Mouse (Mus musculus): Measurements from ENCODE around the gene Kif16b. TPM values are rescaled to one million over a fixed set of nuclear protein-coding genes. Genes with fewer than 3 reads are reported as not detected.

The Kif16b gene
- polyA plus RNA-seq, 1 experiment from 2014 or later, result 6.7 TPM

DNA sequence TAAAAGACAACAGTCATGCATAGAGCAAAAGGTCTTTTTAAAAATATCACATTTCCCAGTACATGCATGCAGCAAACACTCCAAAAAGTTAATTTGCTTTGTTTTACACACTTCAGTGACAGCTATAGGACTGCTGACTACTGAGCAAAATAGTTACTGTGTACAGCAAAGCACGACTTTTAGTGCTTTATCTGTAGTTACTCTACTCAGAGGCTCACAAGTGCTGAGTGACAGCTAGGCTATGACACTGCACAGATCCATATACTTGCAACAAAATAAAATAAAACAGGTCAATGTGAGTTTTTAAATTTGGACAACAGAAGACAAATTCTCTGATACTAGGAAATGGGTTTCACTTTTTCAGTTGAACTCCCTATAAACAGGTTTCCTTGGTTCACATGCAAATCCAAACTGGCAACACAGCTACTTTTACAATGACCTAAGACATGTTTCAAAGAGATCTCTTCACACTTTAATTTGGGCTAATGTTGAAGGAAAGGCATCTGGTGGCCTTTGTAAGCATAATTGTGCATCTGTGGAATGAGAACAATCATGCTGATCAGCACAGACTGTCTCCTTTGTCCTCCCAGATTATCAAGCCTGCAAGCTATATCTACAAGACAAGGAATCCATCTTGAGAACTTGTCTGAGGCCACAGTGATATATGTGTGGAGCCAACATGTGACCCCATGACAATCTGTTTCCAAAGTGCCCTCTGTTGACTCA is 186.0 kb downstream of the Kif16b start:
- no peaks in the 10 kb centered on the region for H3K4me1 ChIP-seq (replicated peaks; ENCODE audit: control insufficient read depth, insufficient read depth, low read length)
- no peak for ATAC-seq (replicated peaks; ENCODE audit: low FRiP score)
- no peak overlapping the region for H3K4me3 ChIP-seq (ENCODE audit: low read depth, low read length)
- no peak for DNase-seq (ENCODE audit: low spot score)
- H3K36me3 ChIP-seq (ENCODE audit: control insufficient read depth, insufficient read depth, low read length), result no peaks in the 10 kb centered on the region; the same call in 1 of the 2 replicates
- H3K4me2 ChIP-seq, result no peak overlapping the region
- no peak overlapping the region for H3K9ac ChIP-seq (ENCODE audit: low read depth, low read length)
- H3K9me3 ChIP-seq (ENCODE audit: control insufficient read depth, low read length), result no peaks in the 10 kb centered on the region
- H3K27me3 ChIP-seq (replicated peaks; ENCODE audit: control insufficient read depth, insufficient read depth, low read length), result no peaks in the 10 kb centered on the region
- no peak overlapping the region for H3K27ac ChIP-seq (ENCODE audit: low read depth, low read length)
- WGBS, result 42% methylated on average over 1 of the region's 1 CpGs

DNA sequence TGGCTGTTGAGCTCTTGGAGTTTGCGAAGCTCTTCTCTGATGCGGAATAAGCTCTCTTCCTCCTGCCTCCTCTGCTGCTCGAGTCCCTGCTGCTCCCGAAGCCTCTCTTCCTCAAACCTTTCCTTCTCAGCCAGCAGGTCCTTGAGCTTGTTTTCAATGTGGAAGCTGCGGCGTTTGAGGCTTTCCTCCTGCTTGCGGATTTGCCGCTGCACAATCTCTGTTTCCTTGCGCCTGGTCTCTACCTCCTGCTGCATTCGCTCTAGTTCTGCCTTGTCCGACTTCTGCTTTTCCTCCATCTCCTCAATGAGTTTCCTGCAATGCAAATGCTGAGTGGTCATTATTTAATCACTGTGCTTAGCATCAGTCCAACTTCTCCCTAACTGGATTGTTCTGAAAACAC is 188.6 kb downstream of the Kif16b start:
- no peak for ATAC-seq (replicated peaks; ENCODE audit: low FRiP score)
- H3K9ac ChIP-seq (ENCODE audit: low read depth, low read length), result no peak overlapping the region
- H3K36me3 ChIP-seq (ENCODE audit: control insufficient read depth, insufficient read depth, low read length), result no peaks in the 10 kb centered on the region; the same call in 1 of the 2 replicates
- H3K9me3 ChIP-seq (ENCODE audit: control insufficient read depth, low read length), result no peaks in the 10 kb centered on the region
- WGBS, result 85% methylated on average over 11 of the region's 11 CpGs
- H3K4me3 ChIP-seq (ENCODE audit: low read depth, low read length), result no peak overlapping the region
- no peak overlapping the region for H3K4me2 ChIP-seq
- H3K4me1 ChIP-seq (replicated peaks; ENCODE audit: control insufficient read depth, insufficient read depth, low read length), result no peaks in the 10 kb centered on the region
- no peak for DNase-seq (ENCODE audit: low spot score)
- no peak overlapping the region for H3K27ac ChIP-seq (ENCODE audit: low read depth, low read length)
- no peaks in the 10 kb centered on the region for H3K27me3 ChIP-seq (replicated peaks; ENCODE audit: control insufficient read depth, insufficient read depth, low read length)

DNA sequence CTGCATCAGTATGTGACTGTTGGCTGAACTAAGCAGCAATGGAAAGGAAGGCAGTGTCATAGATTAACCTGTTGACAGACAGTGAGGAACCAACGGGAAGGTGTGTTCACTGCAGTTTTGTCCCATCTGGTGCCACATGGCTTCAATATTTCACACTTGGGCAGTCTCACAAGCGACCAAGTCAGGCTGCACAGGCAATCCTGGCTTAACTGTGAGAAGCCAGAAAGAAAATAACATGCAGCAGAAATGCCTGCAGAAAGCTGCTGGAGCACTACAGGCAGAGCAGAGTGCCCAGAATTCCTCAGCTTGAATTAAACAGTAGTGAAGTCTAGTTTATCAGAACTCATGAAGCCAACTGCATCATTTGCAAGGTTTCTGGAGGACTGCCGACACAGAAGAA is 192.0 kb downstream of the Kif16b start:
- Histone ChIP-seq H3K4me1 (replicated peaks; ENCODE audit: control insufficient read depth, insufficient read depth, low read length) (no peaks in the 10 kb centered on the region), H3K4me2 (no peak overlapping the region), H3K27ac (ENCODE audit: low read depth, low read length) (no peak overlapping the region), H3K9ac (ENCODE audit: low read depth, low read length) (no peak overlapping the region), H3K4me3 (ENCODE audit: low read depth, low read length) (no peak overlapping the region), H3K27me3 (replicated peaks; ENCODE audit: control insufficient read depth, insufficient read depth, low read length) (no peaks in the 10 kb centered on the region), H3K9me3 (ENCODE audit: control insufficient read depth, low read length) (no peaks in the 10 kb centered on the region), H3K36me3 (ENCODE audit: control insufficient read depth, insufficient read depth, low read length) (no peaks in the 10 kb centered on the region; the same call in 1 of the 2 replicates)
- ATAC-seq (replicated peaks; ENCODE audit: low FRiP score) (no peak), DNase-seq (ENCODE audit: low spot score) (no peak)
- WGBS, result 81% methylated on average over 3 of the region's 3 CpGs

DNA sequence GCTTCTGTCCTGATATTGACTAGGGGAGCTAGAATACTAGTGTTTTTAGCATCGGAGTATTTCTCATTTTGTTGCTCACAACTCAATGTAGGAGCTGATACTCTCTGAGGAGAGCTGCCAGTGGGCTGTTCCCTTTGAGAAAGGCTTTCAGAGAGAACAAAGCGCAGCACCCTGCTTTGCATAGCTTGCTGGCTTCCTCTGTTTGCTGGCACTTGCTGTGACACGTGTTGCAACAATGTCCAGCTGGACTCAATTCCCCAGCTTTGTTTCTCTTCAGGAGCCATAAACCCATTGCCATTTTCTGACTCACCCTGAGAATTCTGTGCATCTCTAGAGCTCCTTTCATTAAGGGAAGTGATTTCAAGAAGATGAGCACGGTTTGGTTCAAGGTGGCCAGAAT is 200.6 kb downstream of the Kif16b start:
- no peaks in the 10 kb centered on the region for H3K36me3 ChIP-seq (ENCODE audit: control insufficient read depth, insufficient read depth, low read length)
- ATAC-seq (replicated peaks; ENCODE audit: low FRiP score), result no peak
- no peaks in the 10 kb centered on the region for H3K9me3 ChIP-seq (ENCODE audit: control insufficient read depth, low read length)
- no peak overlapping the region for H3K4me2 ChIP-seq
- H3K27me3 ChIP-seq (replicated peaks; ENCODE audit: control insufficient read depth, insufficient read depth, low read length), result no peaks in the 10 kb centered on the region
- H3K4me3 ChIP-seq (ENCODE audit: low read depth, low read length), result no peak overlapping the region
- 85% methylated on average over 4 of the region's 4 CpGs for WGBS
- H3K27ac ChIP-seq (ENCODE audit: low read depth, low read length), result no peak overlapping the region
- H3K4me1 ChIP-seq (replicated peaks; ENCODE audit: control insufficient read depth, insufficient read depth, low read length), result no peaks in the 10 kb centered on the region
- DNase-seq (ENCODE audit: low spot score), result no peak
- H3K9ac ChIP-seq (ENCODE audit: low read depth, low read length), result no peak overlapping the region

DNA sequence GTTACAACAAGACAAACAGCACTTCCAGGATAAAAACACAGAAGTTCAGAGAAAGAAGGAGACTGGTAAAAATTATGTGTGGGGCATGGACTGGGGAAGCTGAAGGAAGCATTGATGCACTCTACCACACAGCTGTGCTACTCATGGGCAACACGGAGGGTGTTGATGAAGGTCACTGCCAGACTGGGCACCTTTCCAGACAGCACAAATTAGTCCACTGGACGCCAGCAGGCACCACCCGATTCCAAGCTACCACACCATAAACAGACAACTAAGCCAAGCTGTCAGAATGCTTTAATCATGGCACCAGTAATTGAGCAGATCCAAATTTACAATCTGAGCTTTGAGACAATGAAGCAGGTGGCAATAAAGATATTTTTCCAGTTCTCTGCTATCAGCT is 202.7 kb downstream of the Kif16b start:
- H3K4me3 ChIP-seq (ENCODE audit: low read depth, low read length), result no peak overlapping the region
- WGBS, result 80% methylated on average over 3 of the region's 3 CpGs
- H3K36me3 ChIP-seq (ENCODE audit: control insufficient read depth, insufficient read depth, low read length), result no peaks in the 10 kb centered on the region

DNA sequence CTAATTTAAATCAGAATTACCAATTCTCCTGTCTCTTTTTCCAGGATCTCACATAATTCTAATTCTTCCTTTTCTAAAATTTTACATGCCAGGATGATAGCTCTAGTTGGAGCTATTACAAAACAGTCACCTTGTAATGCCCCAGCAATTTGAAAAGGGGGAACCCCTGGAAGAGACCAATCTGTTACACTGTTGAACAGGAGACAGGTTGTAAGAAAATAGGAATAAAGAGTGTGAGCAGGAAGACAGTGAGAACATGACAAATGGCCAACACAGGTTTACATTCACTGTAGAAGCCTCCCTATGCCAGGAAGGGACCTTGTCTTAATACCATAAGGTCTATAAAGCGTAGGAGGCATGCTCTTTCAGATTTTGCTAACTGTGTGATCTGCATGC is 206.4 kb downstream of the Kif16b start:
- Histone ChIP-seq H3K9ac (ENCODE audit: low read depth, low read length) (no peak overlapping the region), H3K27ac (ENCODE audit: low read depth, low read length) (no peak overlapping the region), H3K27me3 (replicated peaks; ENCODE audit: control insufficient read depth, insufficient read depth, low read length) (no peaks in the 10 kb centered on the region), H3K9me3 (ENCODE audit: control insufficient read depth, low read length) (no peaks in the 10 kb centered on the region), H3K4me1 (replicated peaks; ENCODE audit: control insufficient read depth, insufficient read depth, low read length) (no peaks in the 10 kb centered on the region), H3K36me3 (ENCODE audit: control insufficient read depth, insufficient read depth, low read length) (no peaks in the 10 kb centered on the region), H3K4me3 (ENCODE audit: low read depth, low read length) (no peak overlapping the region), H3K4me2 (no peak overlapping the region)
- ATAC-seq (replicated peaks; ENCODE audit: low FRiP score) (no peak), DNase-seq (ENCODE audit: low spot score) (no peak)
- 84% methylated on average over 1 of the region's 1 CpGs for WGBS

More for the DNA sequence above, 202.7 kb downstream of the Kif16b start:
- H3K27me3 ChIP-seq (replicated peaks; ENCODE audit: control insufficient read depth, insufficient read depth, low read length), result no peaks in the 10 kb centered on the region
- H3K4me2 ChIP-seq, result no peak overlapping the region
- no peaks in the 10 kb centered on the region for H3K4me1 ChIP-seq (replicated peaks; ENCODE audit: control insufficient read depth, insufficient read depth, low read length)
- H3K27ac ChIP-seq (ENCODE audit: low read depth, low read length), result no peak overlapping the region
- ATAC-seq (replicated peaks; ENCODE audit: low FRiP score) (no peak), DNase-seq (ENCODE audit: low spot score) (no peak)
- no peaks in the 10 kb centered on the region for H3K9me3 ChIP-seq (ENCODE audit: control insufficient read depth, low read length)
- H3K9ac ChIP-seq (ENCODE audit: low read depth, low read length), result no peak overlapping the region

DNA sequence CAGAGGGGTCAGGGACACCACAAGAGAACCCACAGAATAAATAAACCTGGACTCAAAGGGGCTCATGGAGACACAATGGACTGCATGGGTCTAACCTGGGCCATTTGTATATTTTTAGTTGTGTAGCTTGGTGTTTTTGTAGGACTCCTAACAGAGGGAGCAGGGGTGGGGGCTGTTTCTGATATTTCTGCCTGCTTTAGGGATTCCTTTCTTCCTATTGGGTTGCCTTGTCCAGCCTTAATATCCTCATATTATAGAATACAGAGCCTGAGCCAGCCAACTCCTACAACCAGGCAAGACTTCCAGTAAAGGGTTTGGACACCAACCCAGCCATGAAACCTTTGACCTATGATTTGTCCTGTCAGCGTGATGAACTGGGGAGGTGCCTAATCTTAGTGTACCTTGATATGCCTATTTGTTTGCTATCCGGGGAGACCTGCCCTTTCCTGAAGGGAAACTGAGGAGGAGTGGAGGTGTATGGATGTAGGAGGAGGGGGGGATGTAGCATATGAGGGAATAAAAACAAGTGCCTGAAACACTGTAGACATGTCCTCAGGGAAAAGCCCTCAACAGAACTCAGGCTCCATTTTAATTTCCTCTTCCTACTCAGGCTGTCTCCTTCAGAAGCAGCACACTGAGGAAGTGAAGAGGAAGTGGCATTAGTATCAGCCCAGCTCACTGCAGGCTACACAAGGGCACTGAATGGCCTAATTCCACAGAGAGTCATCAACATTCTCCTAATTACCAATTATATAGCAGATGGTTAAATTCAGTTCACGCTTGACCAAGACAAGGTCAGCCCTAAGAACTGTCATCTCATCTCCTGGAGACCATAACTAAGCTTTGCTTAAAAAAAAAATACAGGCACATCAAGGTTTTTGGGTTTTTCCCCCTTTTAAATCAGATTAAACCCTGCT is 207.1 kb downstream of the Kif16b start:
- Histone ChIP-seq H3K4me3 (ENCODE audit: low read depth, low read length) (no peak overlapping the region), H3K9me3 (ENCODE audit: control insufficient read depth, low read length) (no peaks in the 10 kb centered on the region), H3K4me2 (no peak overlapping the region), H3K27me3 (replicated peaks; ENCODE audit: control insufficient read depth, insufficient read depth, low read length) (no peaks in the 10 kb centered on the region), H3K4me1 (replicated peaks; ENCODE audit: control insufficient read depth, insufficient read depth, low read length) (no peaks in the 10 kb centered on the region), H3K36me3 (ENCODE audit: control insufficient read depth, insufficient read depth, low read length) (no peaks in the 10 kb centered on the region), H3K27ac (ENCODE audit: low read depth, low read length) (no peak overlapping the region), H3K9ac (ENCODE audit: low read depth, low read length) (no peak overlapping the region)
- WGBS, result 74% methylated on average over 3 of the region's 3 CpGs
- ATAC-seq (replicated peaks; ENCODE audit: low FRiP score) (no peak), DNase-seq (ENCODE audit: low spot score) (no peak)

DNA sequence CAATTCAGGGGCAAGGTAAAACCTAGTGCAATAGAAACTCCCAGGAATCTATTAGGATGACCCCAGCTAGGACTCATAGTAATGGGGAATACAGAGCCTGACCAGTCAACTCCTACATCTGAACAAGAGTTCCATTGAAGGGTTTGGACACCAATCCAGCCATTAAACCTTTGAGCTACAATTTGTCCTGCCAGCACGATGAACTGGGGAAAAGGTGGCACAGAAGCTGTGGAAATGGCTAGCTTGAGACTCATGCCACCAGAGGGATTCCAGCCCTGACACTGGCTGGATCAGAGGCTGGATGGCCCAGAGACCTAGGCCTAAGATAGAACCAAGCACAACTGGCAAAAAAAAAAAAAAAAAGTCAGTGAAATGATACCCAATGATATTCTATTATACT is 207.9 kb downstream of the Kif16b start:
- ATAC-seq (replicated peaks; ENCODE audit: low FRiP score) (no peak), DNase-seq (ENCODE audit: low spot score) (no peak)
- H3K27ac ChIP-seq (ENCODE audit: low read depth, low read length), result no peak overlapping the region
- H3K4me3 ChIP-seq (ENCODE audit: low read depth, low read length), result no peak overlapping the region
- no peaks in the 10 kb centered on the region for H3K4me1 ChIP-seq (replicated peaks; ENCODE audit: control insufficient read depth, insufficient read depth, low read length)
- no peak overlapping the region for H3K4me2 ChIP-seq
- H3K9ac ChIP-seq (ENCODE audit: low read depth, low read length), result no peak overlapping the region
- H3K9me3 ChIP-seq (ENCODE audit: control insufficient read depth, low read length), result no peaks in the 10 kb centered on the region
- WGBS, result 91% methylated on average over 1 of the region's 1 CpGs
- no peaks in the 10 kb centered on the region for H3K27me3 ChIP-seq (replicated peaks; ENCODE audit: control insufficient read depth, insufficient read depth, low read length)
- H3K36me3 ChIP-seq (ENCODE audit: control insufficient read depth, insufficient read depth, low read length), result no peaks in the 10 kb centered on the region

Measured in liver, embryonic 11.5 days (tissue).